Mouse (Mus musculus) small intestine, adult 2 months (tissue): Measurements from ENCODE around the gene Gpa33.

Source experiments
- CTCF ChIP-seq: fragments of 200-500 bp; IDR thresholded peaks from 2 replicates; pipeline ENCODE4 v1.5.1; 2012; ENCODE audit warnings: low read depth, mild to moderate bottlenecking, control low read depth, inconsistent platforms, low read length, moderate library complexity, mixed read lengths; ENCODE audit not compliant: insufficient replicate concordance, insufficient read length; ENCODE audit errors: extremely low read depth
- POLR2A ChIP-seq: fragments of 200-500 bp; IDR thresholded peaks from 2 replicates; pipeline ENCODE4 v1.6.1; 2012; ENCODE audit warnings: low read depth, mild to moderate bottlenecking, control low read depth, inconsistent platforms, low read length, moderate library complexity

DNA sequence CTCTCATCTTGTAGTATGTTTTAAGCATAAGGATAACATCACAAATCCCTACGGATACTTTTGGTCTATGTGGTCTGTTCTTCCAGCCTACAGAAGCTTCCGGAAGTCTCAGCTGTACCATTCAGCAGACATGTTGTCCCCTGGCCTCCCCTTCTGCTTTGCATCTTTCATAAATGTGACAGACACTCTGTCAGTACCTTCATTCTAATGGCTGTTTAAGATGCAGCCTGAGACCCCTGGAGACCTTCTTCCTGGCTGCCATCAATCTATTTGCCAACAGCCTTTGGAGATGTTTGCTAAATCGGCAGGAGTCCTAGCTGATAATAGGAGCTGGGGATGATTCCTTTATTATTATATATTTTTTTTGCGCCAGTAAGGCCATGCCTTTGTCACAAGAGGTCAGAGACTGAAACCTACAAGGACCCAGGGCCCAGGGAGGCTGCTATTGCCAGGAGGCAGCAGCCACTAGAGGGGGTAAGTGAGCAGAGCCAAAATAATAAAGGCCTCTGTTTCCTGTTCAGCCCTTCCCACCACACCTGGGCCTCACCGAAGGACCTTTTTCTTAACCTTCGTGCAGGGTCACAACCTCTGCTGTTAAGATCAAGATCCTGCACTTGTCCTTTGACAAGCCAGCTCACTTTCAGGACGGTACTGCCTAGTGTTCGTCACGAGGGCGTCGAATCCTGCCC is 27.0 kb upstream of the Gpa33 start:
- peak; percentile 84; the same call in 1 of the 2 replicates for TF ChIP-seq CTCF
- TF ChIP-seq POLR2A = no peak
